18 mouse cellular contexts compared by ENCODE assay signal in genomic region chr4:41526553-41526952, GRCm38 (mm10). TPM values are rescaled to one million over a fixed set of nuclear protein-coding genes. Genes with fewer than 3 reads are reported as not detected.
A peak's percentile ranks its signal among the peaks of the same experiment; 100 is the strongest.
DNase-seq lines count a peak whose midpoint lies in the region; ATAC-seq and TF ChIP-seq lines count a peak whose summit lies in the region.
"Had no signal": no experiment of that assay in that cellular context is flagged by ENCODE, and none has a peak within 500 bp of the region (broad histone marks: within the 10 kb centered on the region; RNA-seq: fewer than 3 reads in every experiment).

No protein-coding gene starts in this region.

- TF ChIP-seq CTCF in liver, postnatal 0 days (IDR thresholded peaks at IDR 0.05; ENCODE audit: low read depth): no peak

- H3K4me1 ChIP-seq in neural tube, embryonic 11.5 days (ENCODE audit: control insufficient read depth, insufficient read depth, low read length): peaks cover 30% of the 10 kb centered on the region
- peaks cover 16% of the 10 kb centered on the region for H3K4me1 ChIP-seq in hindbrain, embryonic 11.5 days (replicated peaks; ENCODE audit: control insufficient read depth, insufficient read depth, low read length)
- peaks cover 48% of the 10 kb centered on the region for H3K4me1 ChIP-seq in midbrain, embryonic 12.5 days
- H3K4me1 ChIP-seq in neural tube, embryonic 15.5 days: peaks cover 38% of the 10 kb centered on the region
- no peaks in the 10 kb centered on the region for H3K4me1 ChIP-seq in liver, postnatal 0 days (ENCODE audit: insufficient read depth)
- H3K4me1 ChIP-seq: limb, embryonic 10.5 days; liver, embryonic 12.5 days; megakaryocyte, embryonic 14.5 days had no signal

- H3K9ac ChIP-seq in neural tube, embryonic 11.5 days (ENCODE audit: low read length): 0 out of 2 replicates have a peak overlapping the region, but pooled peaks have one; percentile 39
- peak overlapping the region; percentile 17; the same call in 1 of the 2 replicates for H3K9ac ChIP-seq in hindbrain, embryonic 11.5 days (ENCODE audit: low read depth, low read length)
- peak overlapping the region; percentile 28 for H3K9ac ChIP-seq in midbrain, embryonic 12.5 days (replicated peaks)
- no peak overlapping the region for H3K9ac ChIP-seq in neural tube, embryonic 15.5 days (replicated peaks)
- H3K9ac ChIP-seq in liver, postnatal 0 days (replicated peaks): no peak overlapping the region
- H3K9ac ChIP-seq: heart, embryonic 12.5 days; liver, embryonic 12.5 days had no signal

- no peaks in the 10 kb centered on the region for H3K27me3 ChIP-seq in neural tube, embryonic 11.5 days (ENCODE audit: control insufficient read depth, insufficient read depth, low read length)
- no peaks in the 10 kb centered on the region for H3K27me3 ChIP-seq in hindbrain, embryonic 11.5 days (ENCODE audit: control insufficient read depth, insufficient read depth, low read length)
- H3K27me3 ChIP-seq in midbrain, embryonic 12.5 days: peaks cover 8% of the 10 kb centered on the region; the same call in 1 of the 2 replicates
- H3K27me3 ChIP-seq in neural tube, embryonic 15.5 days (replicated peaks): no peaks in the 10 kb centered on the region
- no peaks in the 10 kb centered on the region for H3K27me3 ChIP-seq in liver, postnatal 0 days (ENCODE audit: insufficient read depth, low read length)

- H3K27ac ChIP-seq in neural tube, embryonic 11.5 days (ENCODE audit: low read depth, low read length): no peak overlapping the region
- peak overlapping the region; percentile 75 for H3K27ac ChIP-seq in hindbrain, embryonic 11.5 days (ENCODE audit: low read depth, low read length)
- H3K27ac ChIP-seq in midbrain, embryonic 12.5 days (replicated peaks): peak overlapping the region; percentile 70
- H3K27ac ChIP-seq in neural tube, embryonic 15.5 days (replicated peaks): 0 out of 2 replicates have a peak overlapping the region, but pooled peaks have one; percentile 20
- H3K27ac ChIP-seq in liver, postnatal 0 days (ENCODE audit: low read depth): no peak overlapping the region
- H3K27ac ChIP-seq: limb, embryonic 10.5 days; liver, embryonic 12.5 days had no signal

- H3K4me3 ChIP-seq in neural tube, embryonic 11.5 days (ENCODE audit: low read depth, low read length): no peak overlapping the region
- no peak overlapping the region for H3K4me3 ChIP-seq in hindbrain, embryonic 11.5 days (ENCODE audit: low read depth, low read length)
- no peak overlapping the region for H3K4me3 ChIP-seq in midbrain, embryonic 12.5 days
- H3K4me3 ChIP-seq in neural tube, embryonic 15.5 days (replicated peaks): no peak overlapping the region
- H3K4me3 ChIP-seq in liver, postnatal 0 days (ENCODE audit: low read depth, low read length): no peak overlapping the region
- H3K4me3 ChIP-seq: heart, embryonic 12.5 days; limb, embryonic 10.5 days; liver, embryonic 12.5 days; megakaryocyte, embryonic 14.5 days had no signal

- H3K4me2 ChIP-seq in neural tube, embryonic 11.5 days (ENCODE audit: low read depth): no peak overlapping the region
- peak overlapping the region; percentile 6; the same call in 1 of the 2 replicates for H3K4me2 ChIP-seq in hindbrain, embryonic 11.5 days (replicated peaks; ENCODE audit: low read depth, low read length)
- H3K4me2 ChIP-seq in midbrain, embryonic 12.5 days (replicated peaks): peak overlapping the region; percentile 27
- no peak overlapping the region for H3K4me2 ChIP-seq in neural tube, embryonic 15.5 days
- no peak overlapping the region for H3K4me2 ChIP-seq in liver, postnatal 0 days (ENCODE audit: low read depth, low read length)
- H3K4me2 ChIP-seq: heart, embryonic 12.5 days; liver, embryonic 12.5 days had no signal

- H3K9me3 ChIP-seq in neural tube, embryonic 11.5 days (ENCODE audit: control insufficient read depth, low read length): no peaks in the 10 kb centered on the region
- H3K9me3 ChIP-seq in hindbrain, embryonic 11.5 days (ENCODE audit: control insufficient read depth, low read length): no peaks in the 10 kb centered on the region
- H3K9me3 ChIP-seq in midbrain, embryonic 12.5 days: no peaks in the 10 kb centered on the region
- H3K9me3 ChIP-seq in neural tube, embryonic 15.5 days (replicated peaks): no peaks in the 10 kb centered on the region
- H3K9me3 ChIP-seq in liver, postnatal 0 days (ENCODE audit: low read length): no peaks in the 10 kb centered on the region
- H3K9me3 ChIP-seq: heart, embryonic 12.5 days; limb, embryonic 10.5 days; liver, embryonic 12.5 days; megakaryocyte, embryonic 14.5 days had no signal

- TF ChIP-seq EP300 in liver, postnatal 0 days (IDR thresholded peaks at IDR 0.05; ENCODE audit: low read depth): no peak

- H3K36me3 ChIP-seq in neural tube, embryonic 11.5 days (ENCODE audit: control insufficient read depth, insufficient read depth, low read length): no peaks in the 10 kb centered on the region
- no peaks in the 10 kb centered on the region for H3K36me3 ChIP-seq in hindbrain, embryonic 11.5 days (ENCODE audit: control insufficient read depth, insufficient read depth, low read length)
- H3K36me3 ChIP-seq in midbrain, embryonic 12.5 days: 0 out of 2 replicates have a peak, but pooled peaks cover 4% of the 10 kb centered on the region
- H3K36me3 ChIP-seq in neural tube, embryonic 15.5 days: peaks cover 2% of the 10 kb centered on the region; the same call in 1 of the 2 replicates
- no peaks in the 10 kb centered on the region for H3K36me3 ChIP-seq in liver, postnatal 0 days (replicated peaks; ENCODE audit: insufficient read depth, low read length)
- H3K36me3 ChIP-seq: heart, embryonic 12.5 days; limb, embryonic 10.5 days; liver, embryonic 12.5 days had no signal

- no peak for ATAC-seq in neural tube, embryonic 11.5 days (ENCODE audit: insufficient read depth, low FRiP score, low TSS enrichment)
- no peak for ATAC-seq in hindbrain, embryonic 11.5 days (ENCODE audit: low FRiP score)
- ATAC-seq in midbrain, embryonic 12.5 days (ENCODE audit: low FRiP score, low read depth): peak; percentile 35; the same call in 1 of the 2 replicates
- ATAC-seq in neural tube, embryonic 15.5 days (ENCODE audit: low FRiP score): no peak
- ATAC-seq in liver, postnatal 0 days: no peak
- ATAC-seq: liver, embryonic 12.5 days had no signal

- WGBS in neural tube, embryonic 11.5 days: 44% methylated on average over 7 of the region's 7 CpGs
- WGBS in hindbrain, embryonic 11.5 days: 37% methylated on average over 7 of the region's 7 CpGs
- WGBS in midbrain, embryonic 12.5 days: 23% methylated on average over 7 of the region's 7 CpGs
- 14% methylated on average over 7 of the region's 7 CpGs for WGBS in neural tube, embryonic 15.5 days
- 73% methylated on average over 7 of the region's 7 CpGs for WGBS in liver, postnatal 0 days (ENCODE audit: insufficient replicate concordance)

- DNase-seq in neural tube, embryonic 11.5 days (ENCODE audit: low spot score): peak; percentile 25
- DNase-seq in neural tube, embryonic 10.5 days (ENCODE audit: extremely low spot score, low spot score): no peak
- DNase-seq in hindbrain, embryonic 11.5 days (ENCODE audit: low spot score): peak; percentile 38
- DNase-seq in spleen, postnatal 10 days (ENCODE audit: low spot score in 2 of 2): no peak
- DNase-seq in layer of hippocampus, adult 9-10 months (ENCODE audit: low spot score): no peak
- no peak for DNase-seq in liver, postnatal 0 days
- DNase-seq: adrenal gland, adult 2 months; cerebellum, adult 2 months; heart, postnatal 4 days; kidney, adult 18-20 months; kidney, postnatal 25 days; spleen, adult 18-20 months had no signal

RNA-seq across cellular contexts. Expression of gene 1110017D15Rik, which starts 9.4 kb away (rescaled TPM):
- polyA plus RNA-seq in neural tube, embryonic 11.5 days (2014; fragmentation: Nextera tagmentation; extraction: Ambion mirVana): 2.5 and 3.4 TPM in 2 replicates
- polyA plus RNA-seq in hindbrain, embryonic 11.5 days (2014; fragmentation: Nextera tagmentation; extraction: Ambion mirVana): 12.7 and 14.3 TPM in 2 replicates
- polyA plus RNA-seq in midbrain, embryonic 12.5 days (2016; fragmentation: Nextera tagmentation; extraction: Ambion mirVana): 5.0 and 5.5 TPM in 2 replicates
- polyA plus RNA-seq in neural tube, embryonic 15.5 days (2015; fragmentation: Nextera tagmentation; extraction: Ambion mirVana): 8.6 and 10.1 TPM in 2 replicates
- polyA plus RNA-seq in liver, postnatal 0 days (2015; fragmentation: Nextera tagmentation; extraction: Ambion mirVana): not detected in 2 replicates
- polyA plus RNA-seq: heart, embryonic 12.5 days; liver, embryonic 12.5 days had no signal

RNA-seq across cellular contexts. Expression of gene AI464131, which starts 23.7 kb away (rescaled TPM):
- 7.1 and 9.6 TPM in 2 replicates for polyA plus RNA-seq in neural tube, embryonic 11.5 days (2014; fragmentation: Nextera tagmentation; extraction: Ambion mirVana)
- 8.3 and 10.9 TPM in 2 replicates for polyA plus RNA-seq in hindbrain, embryonic 11.5 days (2014; fragmentation: Nextera tagmentation; extraction: Ambion mirVana)
- polyA plus RNA-seq in midbrain, embryonic 12.5 days (2016; fragmentation: Nextera tagmentation; extraction: Ambion mirVana): 8.5 and 8.7 TPM in 2 replicates
- 7.8 and 8.3 TPM in 2 replicates for polyA plus RNA-seq in neural tube, embryonic 15.5 days (2015; fragmentation: Nextera tagmentation; extraction: Ambion mirVana)
- 1.8 and 2.0 TPM in 2 replicates for polyA plus RNA-seq in liver, postnatal 0 days (2015; fragmentation: Nextera tagmentation; extraction: Ambion mirVana)

RNA-seq across cellular contexts. Expression of gene Fam219a, which starts 42.8 kb away (rescaled TPM):
- 10.2 and 11.6 TPM in 2 replicates for polyA plus RNA-seq in neural tube, embryonic 11.5 days (2014; fragmentation: Nextera tagmentation; extraction: Ambion mirVana)
- 11.8 and 17.6 TPM in 2 replicates for polyA plus RNA-seq in hindbrain, embryonic 11.5 days (2014; fragmentation: Nextera tagmentation; extraction: Ambion mirVana)
- polyA plus RNA-seq in midbrain, embryonic 12.5 days (2016; fragmentation: Nextera tagmentation; extraction: Ambion mirVana): 11.4 and 11.9 TPM in 2 replicates
- polyA plus RNA-seq in neural tube, embryonic 15.5 days (2015; fragmentation: Nextera tagmentation; extraction: Ambion mirVana): 15.2 and 17.9 TPM in 2 replicates
- 0.77 and 1.0 TPM in 2 replicates for polyA plus RNA-seq in liver, postnatal 0 days (2015; fragmentation: Nextera tagmentation; extraction: Ambion mirVana)

RNA-seq across cellular contexts. Expression of gene Dnaic1, which starts 43.0 kb away (rescaled TPM):
- 0.62 and 2.8 TPM in 2 replicates for polyA plus RNA-seq in neural tube, embryonic 11.5 days (2014; fragmentation: Nextera tagmentation; extraction: Ambion mirVana)
- 2.9 and 3.2 TPM in 2 replicates for polyA plus RNA-seq in hindbrain, embryonic 11.5 days (2014; fragmentation: Nextera tagmentation; extraction: Ambion mirVana)
- polyA plus RNA-seq in midbrain, embryonic 12.5 days (2016; fragmentation: Nextera tagmentation; extraction: Ambion mirVana): 2.3 and 2.5 TPM in 2 replicates
- 2.1 and 2.5 TPM in 2 replicates for polyA plus RNA-seq in neural tube, embryonic 15.5 days (2015; fragmentation: Nextera tagmentation; extraction: Ambion mirVana)
- polyA plus RNA-seq in liver, postnatal 0 days (2015; fragmentation: Nextera tagmentation; extraction: Ambion mirVana): 10.6 and 14.2 TPM in 2 replicates

Comparison
In these comparisons a context has a peak if more than half of its experiments do, and no peak if none do; other contexts are left out.
1. DNase-seq: peak in neural tube, embryonic 11.5 days (single experiment) and hindbrain, embryonic 11.5 days (single experiment); none in neural tube, embryonic 10.5 days (single experiment), spleen, postnatal 10 days (0 of 2), layer of hippocampus, adult 9-10 months (single experiment) and liver, postnatal 0 days (single experiment).
2. H3K27ac ChIP-seq: peak in hindbrain, embryonic 11.5 days (single experiment), midbrain, embryonic 12.5 days (single experiment) and neural tube, embryonic 15.5 days (single experiment); none in neural tube, embryonic 11.5 days (single experiment) and liver, postnatal 0 days (single experiment).
3. H3K9ac ChIP-seq: peak in neural tube, embryonic 11.5 days (single experiment), hindbrain, embryonic 11.5 days (single experiment) and midbrain, embryonic 12.5 days (single experiment); none in neural tube, embryonic 15.5 days (single experiment) and liver, postnatal 0 days (single experiment).
4. H3K4me2 ChIP-seq: peak in hindbrain, embryonic 11.5 days (single experiment) and midbrain, embryonic 12.5 days (single experiment); none in neural tube, embryonic 11.5 days (single experiment), neural tube, embryonic 15.5 days (single experiment) and liver, postnatal 0 days (single experiment).